Mouse (Mus musculus) induced T-regulatory cell, adult 2 months (primary cell): Measurements from ENCODE around the gene Tcf7l2.

Source experiments
- DNase-seq: peaks from one replicate; pipeline ENCODE4 v3.0.0-alpha.2; 2012; ENCODE audit warnings: low read depth

Tcf7l2 gene

DNA sequence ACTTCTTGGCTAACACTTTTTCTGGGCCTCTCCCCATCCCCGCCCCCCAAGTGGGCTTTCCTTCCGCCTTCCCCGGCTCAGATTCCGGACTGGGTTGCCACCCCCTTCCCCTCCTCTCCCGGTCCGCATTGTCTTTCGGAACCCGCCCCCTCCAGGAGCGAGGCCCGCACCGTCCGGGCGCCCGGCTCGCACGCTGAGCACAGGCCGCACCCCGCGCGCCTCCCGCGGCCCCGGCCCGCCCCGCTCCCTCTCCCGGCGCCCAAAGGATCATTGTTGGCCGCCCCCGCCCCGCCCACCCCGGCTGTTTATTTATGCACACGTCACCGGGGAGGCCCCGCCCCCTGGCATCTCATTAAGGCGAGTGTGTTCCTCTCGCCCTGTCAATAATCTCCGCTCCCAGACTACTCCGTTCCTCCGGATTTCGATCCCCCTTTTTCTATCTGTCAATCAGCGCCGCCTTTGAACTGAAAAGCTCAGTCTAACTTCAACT, at the start of gene Tcf7l2:
TSS of gene Tcf7l2 (plus strand) at position 382 of the 490 bp plus-strand sequence.
- peak; percentile 89 for DNase-seq

DNA sequence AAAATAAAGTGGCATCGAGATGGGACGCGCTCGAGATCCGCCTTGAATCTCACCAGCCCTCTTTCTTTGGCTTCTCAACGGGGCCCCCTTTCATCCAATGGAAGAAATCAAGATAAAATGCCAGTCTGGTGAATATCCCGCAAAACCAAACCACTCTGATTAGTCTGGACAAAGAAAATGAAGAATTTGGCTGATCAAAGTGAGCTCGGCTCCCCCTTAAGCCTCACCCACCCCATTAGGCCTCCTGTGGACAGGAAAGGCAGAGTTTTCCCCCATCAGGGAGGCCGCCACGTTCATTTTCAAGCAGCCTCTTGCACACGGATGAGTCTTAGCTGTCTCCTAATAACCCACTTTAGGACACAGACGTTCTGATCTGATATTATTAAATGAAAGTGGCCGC, 47.0 kb upstream of the Tcf7l2 start:
- DNase-seq, result no peak

DNA sequence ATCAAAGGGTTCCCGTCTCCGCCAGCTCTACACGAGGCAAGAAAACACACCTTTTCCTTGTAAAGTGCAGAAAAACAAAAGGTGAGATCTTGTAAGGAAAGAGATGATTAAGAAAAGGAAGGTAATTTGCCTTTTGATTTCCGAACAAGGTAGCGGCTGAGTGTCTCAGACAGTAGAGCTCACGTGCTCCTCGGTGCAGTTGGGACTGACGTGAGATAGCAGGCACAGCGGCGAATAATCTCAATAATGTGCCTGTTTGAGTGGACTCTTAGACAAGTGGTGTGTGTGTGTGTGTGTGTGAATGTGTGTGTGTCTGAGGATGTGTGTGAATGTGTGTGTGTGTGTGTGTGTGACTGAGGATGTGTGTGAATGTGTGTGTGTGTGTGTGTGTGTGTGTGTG, 46.2 kb upstream of the Tcf7l2 start:
- DNase-seq, result no peak

DNA sequence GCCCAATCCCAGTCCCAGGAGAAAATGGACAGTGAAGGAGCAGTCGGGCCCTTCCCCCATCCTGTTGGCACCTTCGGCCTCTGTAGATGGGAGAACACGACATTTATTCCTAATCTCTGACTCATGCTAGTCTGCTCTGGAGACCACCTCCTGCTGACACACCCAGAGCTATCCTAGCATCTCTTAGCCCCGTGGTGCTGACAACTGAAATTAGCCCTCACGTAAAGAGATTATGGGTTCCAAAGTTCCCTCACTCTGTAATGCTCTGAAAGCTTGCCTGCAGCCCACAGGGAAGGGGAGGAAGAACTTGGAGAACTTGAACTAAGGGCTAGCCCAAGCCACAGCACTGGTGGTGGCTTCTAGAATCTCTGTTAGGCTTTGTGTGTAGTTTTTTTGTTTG, 42.7 kb upstream of the Tcf7l2 start:
- no peak for DNase-seq

DNA sequence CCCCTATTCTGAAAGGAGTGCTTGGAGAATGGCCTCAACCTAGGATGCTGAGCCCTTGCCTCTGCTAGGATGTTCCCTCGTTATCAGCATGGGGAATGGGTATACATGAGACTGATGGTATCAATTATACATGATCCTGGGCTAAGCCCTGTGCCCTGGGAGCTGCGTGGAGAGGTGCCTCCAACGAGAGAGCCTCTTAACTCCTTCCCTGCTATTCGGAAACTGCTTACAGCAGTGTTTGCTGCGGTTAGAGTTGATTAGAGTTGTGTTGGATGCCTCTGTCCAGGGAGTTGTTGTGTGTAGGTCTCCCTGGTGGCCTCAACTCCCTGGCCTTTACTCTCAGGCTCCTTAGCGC, 41.4 kb upstream of the Tcf7l2 start:
- no peak for DNase-seq

DNA sequence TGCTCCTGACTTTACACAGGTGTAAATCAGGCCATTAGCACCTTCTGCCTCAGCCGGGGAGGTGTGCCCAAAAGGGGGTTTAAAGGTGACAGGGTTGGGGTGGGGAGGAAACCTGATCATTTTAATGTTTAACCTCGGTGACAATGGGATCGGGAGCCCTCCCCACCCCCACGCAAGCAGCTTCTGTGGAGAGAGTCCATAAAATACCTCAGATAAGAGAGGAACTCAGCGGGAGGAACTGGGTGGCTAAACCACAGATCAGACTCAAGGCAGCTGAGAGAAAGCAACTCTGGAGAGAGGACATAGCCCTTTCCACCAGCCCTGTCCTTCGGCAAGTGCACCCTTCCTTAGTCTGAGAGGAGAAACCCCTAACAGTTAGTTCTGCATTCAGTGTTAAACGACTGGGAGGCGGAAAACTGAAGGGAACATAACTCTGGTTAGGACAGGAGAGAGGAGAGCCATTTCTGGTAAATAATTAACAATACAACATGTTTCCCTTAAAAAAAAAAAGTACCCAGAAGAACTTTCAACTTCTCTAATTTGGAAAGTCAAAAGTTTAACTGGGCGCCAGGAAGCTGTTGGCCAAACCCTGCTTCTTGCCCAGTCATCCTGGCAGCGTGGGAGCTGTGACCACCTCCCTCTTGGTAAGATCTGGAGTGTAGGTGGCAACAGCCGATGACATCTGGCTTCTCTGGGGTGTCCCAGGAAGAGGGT, 40.9 kb upstream of the Tcf7l2 start:
- DNase-seq, result no peak

DNA sequence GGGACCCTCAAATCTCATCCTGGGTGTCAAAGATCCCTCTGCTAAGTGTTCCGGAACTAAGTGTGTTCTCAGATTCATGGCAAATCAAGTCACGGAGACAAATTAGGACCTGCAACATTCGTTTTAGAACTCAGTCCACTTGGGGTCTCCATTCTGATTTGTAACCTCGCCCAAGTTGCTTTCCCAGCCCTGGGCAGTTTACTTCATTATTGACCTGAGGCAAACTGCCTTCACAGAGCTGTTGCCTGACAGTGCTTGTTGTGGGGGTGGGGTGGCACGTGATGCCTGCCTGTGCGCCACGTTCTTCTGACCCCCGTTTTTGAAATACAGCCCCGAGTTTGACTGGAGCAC, 40.4 kb upstream of the Tcf7l2 start:
- DNase-seq, result no peak

DNA sequence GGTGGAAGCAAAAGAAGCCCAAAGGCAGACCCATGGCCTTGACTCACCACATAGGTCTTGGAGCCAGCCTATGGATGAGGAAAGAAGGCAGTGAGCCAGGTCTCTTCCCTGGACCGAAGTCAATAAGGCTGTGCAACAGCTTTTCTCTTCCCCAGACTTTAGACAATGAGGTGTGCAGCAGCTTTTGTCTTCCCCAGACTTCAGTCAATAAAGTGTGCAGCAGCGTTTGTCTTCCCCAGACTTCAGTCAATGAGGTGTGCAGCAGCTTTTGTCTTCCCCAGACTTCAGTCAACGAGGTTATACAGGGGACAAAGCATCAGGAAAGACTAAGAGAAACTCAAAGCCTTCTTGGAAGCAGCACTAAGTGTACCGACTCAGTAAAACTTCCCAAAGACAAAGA, 39.5 kb upstream of the Tcf7l2 start:
- no peak for DNase-seq

DNA sequence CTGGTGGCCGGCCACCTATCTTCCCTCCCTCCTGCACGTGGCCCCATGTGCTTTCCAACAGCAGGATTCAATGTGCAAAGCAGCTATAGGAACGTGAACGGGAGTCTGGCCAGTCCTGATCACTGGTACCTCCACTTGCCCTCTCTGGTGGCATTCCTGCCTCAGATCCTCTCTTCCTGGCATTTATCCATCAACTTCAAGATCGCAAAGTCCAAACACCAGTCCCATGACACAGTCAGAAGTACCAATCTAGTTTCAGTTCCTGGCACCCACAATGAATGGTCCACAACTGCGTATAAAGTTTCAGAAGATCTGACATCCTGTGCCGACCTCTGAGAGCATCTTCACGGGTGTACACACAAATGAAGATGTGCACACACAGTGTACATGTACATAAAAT, 38.9 kb upstream of the Tcf7l2 start:
- no peak for DNase-seq

DNA sequence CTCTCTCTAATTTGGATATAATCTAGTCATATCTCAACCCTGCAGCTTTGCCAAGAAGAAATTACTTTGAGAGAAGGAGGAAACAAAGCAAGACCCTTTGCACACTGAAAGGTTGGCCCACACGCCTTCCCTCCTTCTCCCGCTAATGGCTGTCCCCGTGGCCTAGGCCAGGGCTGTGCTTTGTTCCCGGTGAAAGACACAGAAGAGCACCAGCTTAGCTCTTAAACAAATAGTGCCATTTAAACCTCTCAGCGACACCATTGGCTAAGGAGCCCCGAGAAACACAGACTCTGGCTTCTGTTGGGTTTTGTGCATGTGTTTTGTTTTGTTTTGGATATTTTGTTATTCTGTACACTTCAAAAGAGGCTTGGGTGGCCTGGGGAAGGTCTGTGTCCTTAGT, 37.5 kb upstream of the Tcf7l2 start:
- DNase-seq, result no peak

DNA sequence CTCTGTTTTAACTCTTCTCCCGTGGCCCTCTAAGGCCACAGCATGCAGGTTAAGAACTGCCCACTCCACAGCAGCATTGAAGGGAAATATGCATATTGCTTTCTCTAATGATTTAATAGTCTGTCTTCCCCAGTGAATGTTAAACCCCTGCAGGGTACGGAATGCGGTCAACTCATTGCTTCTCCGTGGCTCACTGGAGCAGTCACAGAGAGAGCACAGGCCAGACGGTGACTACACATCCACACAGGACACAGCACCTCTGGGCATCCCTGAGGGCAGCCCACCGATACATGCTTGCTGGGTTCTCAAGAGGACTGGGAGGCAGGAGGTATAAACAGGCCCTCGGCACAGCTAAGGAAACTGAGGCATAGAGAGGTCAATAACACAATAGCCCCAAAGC, 35.3 kb upstream of the Tcf7l2 start:
- no peak for DNase-seq

DNA sequence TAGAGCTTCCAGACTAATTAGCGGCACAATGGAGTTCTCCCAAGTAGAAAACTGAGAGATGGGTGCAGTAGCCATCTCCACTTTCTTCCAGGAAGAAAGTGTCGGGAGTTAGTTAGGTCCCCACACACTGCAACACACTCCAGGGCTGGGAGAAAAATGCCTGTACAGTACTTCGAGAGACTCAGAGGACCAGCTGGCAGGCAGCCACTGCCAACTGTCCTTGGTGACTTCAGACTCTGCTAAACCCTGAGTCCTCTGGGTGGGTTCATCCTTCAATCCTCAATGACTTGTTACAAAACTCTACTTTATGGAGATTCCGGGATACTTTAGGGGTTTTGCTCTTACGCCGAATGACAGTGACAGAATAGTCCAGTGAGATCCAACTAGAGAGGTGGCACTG, 34.8 kb upstream of the Tcf7l2 start:
- DNase-seq, result no peak

DNA sequence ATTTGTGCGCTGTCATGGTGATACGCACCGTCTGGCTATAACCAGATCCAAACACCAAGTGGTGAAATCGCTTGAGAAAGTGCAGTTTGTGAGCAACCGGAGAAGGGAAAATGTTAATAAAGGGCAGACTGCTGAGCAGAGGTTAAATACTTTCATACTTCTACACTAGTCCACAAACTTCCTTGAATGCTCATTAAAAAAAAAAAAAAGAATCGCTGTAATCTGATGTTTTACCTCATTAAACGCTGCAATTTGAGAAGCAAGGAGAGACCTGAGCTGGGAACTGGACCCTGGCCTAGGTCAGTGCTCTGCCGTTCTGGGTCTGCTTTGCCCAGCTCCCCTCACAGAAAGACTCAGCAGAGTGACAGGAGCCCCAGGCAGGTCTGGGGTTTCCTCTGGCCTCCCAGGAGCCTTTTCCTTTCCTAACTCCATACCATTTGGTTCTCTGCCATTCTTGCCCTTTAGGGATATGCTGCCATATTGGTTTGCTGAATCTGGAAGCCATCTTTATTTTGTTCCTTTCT, 33.5 kb upstream of the Tcf7l2 start:
- no peak for DNase-seq

DNA sequence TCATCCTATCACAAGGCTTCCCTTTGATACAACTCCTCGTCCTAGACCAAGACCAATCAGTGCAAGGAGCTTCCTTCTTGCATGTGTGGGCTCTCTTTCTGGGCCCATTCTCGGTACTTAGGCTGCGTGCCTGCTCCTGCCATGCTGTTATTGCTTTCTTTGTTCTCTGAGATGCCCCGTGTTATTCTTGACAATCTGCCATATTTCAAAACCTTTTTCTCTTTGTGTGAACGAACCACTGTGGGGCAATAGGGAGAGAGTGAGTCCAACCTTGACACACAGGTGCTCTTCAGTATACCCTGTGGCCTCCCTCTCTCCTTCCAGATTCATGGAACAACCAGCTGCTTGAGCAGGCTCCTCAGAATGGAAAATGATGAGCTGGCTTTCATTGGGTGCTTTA, 30.8 kb upstream of the Tcf7l2 start:
- DNase-seq, result no peak

DNA sequence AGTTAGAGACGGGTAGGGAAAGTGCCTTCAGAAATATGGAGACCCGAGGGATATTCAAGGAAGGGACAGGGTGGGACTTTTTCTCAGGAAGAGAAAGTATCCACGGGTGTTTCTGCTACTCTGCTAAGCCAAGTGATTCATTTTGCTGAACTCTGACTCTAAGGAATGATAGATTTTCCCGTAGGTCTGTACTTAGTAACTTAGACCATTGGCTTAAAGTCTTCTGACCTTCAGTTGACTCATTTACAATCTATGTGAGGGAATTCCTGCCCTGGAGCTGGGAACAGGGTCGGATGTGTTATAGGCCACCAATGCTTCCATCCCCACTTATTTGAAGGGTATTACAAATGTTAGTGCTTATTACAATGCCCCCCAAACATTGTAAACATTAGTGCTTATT, 29.9 kb upstream of the Tcf7l2 start:
- no peak for DNase-seq

DNA sequence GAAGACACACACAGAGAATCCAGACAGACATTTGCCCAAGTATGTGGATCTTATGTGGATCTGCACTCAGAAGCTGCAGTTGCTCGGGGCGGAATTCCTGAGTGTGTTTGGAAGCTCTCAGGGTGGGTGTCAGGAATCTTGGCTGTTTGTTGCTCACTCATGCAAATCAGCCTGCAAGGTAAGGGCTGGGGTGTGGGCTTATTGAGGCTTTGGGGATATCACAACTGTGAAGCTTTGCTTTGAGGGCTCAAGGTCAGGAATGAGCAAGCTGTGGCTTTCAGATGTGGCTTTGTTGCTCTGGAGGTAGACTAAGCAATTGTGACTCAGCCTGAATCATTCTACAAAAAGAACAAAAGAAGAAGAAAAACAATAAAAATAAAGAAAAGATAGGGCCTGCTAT, 28.9 kb upstream of the Tcf7l2 start:
- no peak for DNase-seq

DNA sequence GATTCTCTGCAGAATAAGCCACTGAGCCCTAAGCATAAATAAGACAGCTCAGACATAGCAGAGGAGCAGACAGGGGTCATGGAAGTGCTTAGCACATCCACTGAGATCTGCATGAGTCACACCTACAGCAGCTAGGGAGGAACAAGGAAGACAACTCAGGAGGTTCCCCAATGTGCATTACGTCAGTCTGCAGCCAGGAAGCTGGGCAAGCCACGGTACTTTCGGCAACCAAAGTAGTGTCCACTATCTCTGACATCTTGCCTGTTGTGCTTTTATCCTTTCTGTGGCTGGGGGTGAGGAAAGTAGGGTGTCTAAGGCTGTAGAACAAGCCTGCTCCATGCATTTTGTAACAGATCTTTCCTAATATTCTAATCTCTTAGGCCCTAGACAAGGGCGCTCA, 27.6 kb upstream of the Tcf7l2 start:
- DNase-seq, result no peak

DNA sequence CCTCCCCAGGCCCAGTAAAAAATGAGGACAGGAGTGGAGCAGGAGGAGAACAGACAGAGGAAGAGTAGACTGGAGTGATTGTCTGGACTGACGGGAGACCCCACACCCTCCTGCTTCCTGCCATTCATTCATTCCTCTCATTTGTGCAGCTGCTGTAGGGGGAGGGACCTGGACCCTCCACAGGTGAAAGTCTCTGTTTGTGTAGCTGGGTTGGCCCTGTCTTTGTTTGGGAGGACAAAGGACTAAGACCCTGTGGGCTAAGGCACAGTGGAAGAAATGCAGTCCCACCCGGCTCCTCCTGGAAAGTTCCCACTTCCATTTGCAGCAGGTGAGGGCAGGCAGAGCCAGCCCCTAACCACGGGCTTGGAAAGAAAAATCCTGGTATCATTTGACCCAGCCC, 27.0 kb upstream of the Tcf7l2 start:
- no peak for DNase-seq

DNA sequence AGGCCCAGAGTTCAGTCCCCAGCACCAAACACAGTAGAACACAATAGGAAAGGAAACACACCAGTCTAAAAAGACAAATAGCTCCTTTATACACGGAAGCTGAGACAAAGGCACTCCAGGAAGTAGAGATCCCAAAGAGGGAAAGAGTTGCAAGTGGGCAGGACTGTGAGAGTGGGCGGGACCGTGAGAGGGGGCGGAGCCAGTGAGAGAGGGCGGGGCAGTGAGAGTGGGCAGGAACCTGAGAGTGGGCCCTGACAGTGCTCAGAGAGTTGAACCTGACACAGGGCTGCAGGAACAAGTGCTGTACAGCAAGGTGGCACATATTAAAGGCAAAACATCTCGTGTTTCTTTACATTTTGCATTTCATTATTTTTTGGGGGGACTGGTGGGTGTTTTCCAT, 22.5 kb upstream of the Tcf7l2 start:
- DNase-seq, result no peak

DNA sequence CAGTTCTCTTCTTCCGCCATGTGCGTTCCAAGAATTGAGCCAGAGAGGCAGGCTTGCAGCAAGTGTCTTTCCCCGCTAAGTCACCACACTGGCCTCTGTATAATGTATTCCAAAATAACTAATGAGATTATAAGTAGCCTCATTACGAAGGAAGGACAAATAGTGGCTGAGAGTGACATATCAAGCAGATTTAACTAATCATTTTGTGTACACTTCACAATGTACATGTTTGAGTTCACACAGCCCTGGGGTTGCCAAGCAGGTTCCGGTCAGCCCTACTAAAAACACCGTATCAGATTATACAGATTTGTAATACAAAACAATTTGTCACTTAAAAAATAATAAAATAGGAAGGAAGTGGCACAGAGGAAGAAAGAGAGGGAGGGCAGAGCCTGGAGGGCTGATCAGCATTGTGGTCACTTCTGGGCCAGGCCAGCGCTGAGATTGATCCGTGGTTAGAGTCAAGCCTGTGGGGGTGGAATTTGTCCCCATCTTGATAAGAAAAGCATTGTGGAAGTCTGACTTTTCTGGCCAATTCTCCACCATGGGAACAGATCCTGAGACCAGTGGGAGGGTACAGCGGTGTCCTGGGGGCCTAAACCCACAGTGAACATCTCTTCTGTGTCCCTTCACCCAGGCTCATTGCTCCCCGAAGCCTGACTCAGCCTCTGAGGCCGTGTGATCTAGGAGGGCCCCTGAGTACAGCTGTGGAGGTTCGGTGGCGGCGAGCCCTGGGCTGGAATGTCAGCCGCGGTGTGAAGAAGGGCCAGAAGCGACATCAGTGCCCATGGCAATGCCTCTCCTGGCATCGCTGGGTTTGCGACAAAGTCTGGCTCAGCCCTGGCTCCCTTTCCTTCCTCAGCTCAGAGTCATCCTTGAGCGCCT, 21.9 kb upstream of the Tcf7l2 start:
- DNase-seq, result no peak

DNA sequence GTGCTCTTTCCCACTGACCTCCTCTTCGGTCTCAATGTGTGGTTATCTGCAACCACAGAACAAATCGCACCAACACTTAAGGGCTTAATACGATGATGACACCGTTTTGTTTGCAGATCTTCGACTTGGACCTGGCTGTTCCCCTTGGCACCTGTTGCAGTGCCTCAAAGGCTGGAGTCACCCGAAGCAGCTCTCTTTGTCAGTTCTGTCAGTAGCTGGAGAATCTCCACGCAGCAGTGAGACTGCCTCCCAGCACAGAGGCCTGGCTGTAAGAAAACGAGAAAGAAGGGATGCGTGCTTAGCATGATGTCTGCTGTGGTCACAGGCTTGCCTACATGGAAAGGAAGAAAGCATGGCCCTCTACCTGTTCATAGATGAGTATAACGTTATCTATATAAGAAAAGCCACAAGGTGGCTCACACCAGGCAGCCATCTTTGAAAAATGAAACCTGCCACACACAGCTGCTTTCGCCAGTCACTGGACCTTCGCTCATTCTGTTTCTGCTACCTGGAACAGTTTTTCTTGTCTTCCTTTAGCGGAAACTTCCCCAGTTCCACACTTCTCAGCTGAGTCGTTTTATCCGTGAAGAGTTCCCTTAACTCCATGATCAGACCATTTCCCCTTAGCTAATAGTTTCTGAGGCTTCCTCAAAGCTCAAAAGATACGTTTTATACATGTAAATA, 21.1 kb upstream of the Tcf7l2 start:
- DNase-seq, result no peak

DNA sequence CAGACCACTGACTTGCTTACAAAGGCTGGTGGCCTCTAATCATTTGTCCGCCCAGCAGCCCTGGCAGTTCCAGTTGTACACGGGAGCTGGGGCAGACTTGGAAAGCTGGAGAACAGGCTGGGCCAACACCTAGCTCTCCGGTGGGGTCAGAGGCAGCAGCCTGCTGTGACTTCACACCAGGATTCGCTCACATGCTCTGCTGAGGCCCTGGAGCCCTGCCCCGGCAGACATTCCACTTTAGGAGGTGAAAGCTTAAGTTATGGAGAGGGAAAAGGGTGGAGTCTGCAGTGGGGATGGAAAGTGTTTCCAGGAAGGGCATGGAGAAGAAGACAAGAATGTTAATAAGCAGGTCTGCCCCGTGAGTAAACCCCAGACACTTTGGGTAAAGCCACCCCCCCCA, 19.2 kb upstream of the Tcf7l2 start:
- no peak for DNase-seq

DNA sequence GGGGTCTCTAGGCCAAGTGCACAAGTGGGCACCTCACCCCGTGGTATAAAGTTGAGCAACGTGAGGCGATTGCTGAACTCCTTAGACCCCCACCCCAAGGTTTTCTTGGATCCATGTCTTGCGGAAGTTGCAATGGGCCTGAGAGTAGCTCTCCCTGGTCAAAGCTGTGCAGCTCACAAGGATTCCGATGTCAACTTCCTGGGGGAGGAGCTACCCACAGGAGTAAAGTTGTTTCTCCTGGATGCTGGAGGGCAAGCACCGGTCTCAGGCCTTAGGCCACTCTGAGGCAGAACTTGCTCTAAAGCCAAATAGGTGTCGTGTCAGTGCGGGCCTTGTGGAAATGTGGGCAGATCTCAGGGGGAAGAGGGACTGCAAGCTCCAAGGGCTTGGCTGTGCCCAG, 12.2 kb upstream of the Tcf7l2 start:
- DNase-seq, result no peak
